Mouse (Mus musculus) liver, adult 2 months (tissue): ENCODE measurements at regions not wholly inside any gene's neighbourhood (a gene's known extent, or its start where the extent isn't known, plus 50 kb on each side); places are given as distances from the start of the nearest gene placed in this dataset.

ENCODE experiments used
- CTCF ChIP-seq: fragments of 200-500 bp; IDR thresholded peaks from 2 replicates; pipeline ENCODE4 v1.5.1; 2011; ENCODE audit warnings: low read depth, low read length, control low read depth
- POLR2A ChIP-seq: fragments of 200-500 bp; IDR thresholded peaks from 2 replicates; pipeline ENCODE4 v1.6.1; 2011; ENCODE audit warnings: low read length, control low read depth; ENCODE audit not compliant: insufficient read depth; ENCODE audit errors: extremely low read depth

DNA sequence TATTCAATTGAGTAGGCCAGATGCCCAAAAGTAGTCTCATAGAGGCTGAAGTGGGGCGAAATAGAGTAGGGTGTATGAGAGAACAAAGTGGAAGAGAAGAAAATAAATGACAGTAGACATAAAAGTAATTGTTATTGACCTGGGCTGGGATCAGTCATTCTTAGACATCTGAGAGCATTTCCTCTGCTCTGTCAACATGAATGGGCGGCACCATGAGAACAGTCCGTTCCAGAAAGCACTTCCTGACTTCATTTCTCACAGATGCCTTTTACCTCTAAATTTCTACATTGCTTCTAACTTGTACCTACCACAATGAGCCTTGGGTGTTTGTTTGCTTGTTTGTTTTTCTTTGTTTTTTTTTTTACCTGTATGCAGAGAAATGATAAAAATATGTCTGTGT is 148.5 kb upstream of the Dph6 start:
- no peak for TF ChIP-seq CTCF
- no peak for TF ChIP-seq POLR2A
